Mouse (Mus musculus): Measurements from ENCODE around the gene Prima1. TPM values are rescaled to one million over a fixed set of nuclear protein-coding genes. Genes with fewer than 3 reads are reported as not detected.

The Prima1 gene
- total and polyA plus RNA-seq, 3 experiments, result 0.29 to 1.4 (median 0.43) TPM

DNA sequence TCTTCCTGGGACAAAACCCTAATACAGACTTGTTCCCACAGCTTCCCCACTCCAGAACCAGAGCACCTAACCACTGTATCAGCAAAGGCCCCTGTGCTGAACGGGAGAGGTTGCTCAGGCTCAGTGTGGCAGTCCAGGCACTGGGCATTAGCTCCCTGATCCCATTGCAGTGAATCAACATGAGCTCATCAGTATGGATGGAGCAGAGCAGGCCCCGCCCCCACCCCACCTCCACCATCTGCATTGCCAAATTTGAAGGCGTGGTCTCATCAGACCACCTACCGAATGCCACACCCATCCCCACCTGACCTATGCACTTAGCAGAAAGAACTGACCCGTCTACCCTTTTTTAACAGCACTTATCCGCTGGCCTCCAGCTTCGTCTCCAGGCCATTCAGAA, 58.9 kb downstream of the Prima1 start:
- H3K27me3 ChIP-seq (ENCODE audit: control insufficient read depth, insufficient read depth, low read length), result no peaks in the 10 kb centered on the region
- DNase-seq, result no peak
- H3K4me1 ChIP-seq (ENCODE audit: control insufficient read depth, insufficient read depth, low read length), result no peaks in the 10 kb centered on the region
- no peak overlapping the region for H3K27ac ChIP-seq
- no peak overlapping the region for H3K4me3 ChIP-seq
- no peaks in the 10 kb centered on the region for H3K36me3 ChIP-seq (ENCODE audit: control insufficient read depth, insufficient read depth, low read length)
- intact Hi-C loops (cut with DNase I), result no loop called here
- no peak overlapping the region for H3K9ac ChIP-seq (ENCODE audit: low read depth, low read length)
- 32% methylated on average over 7 of the region's 7 CpGs for WGBS
- TF ChIP-seq EP300 (IDR thresholded peaks at IDR 0.05; ENCODE audit: insufficient read depth, low read depth, low read length) (no peak), POLR2A (IDR thresholded peaks at IDR 0.05; ENCODE audit: insufficient read depth, low read depth, low read length) (no peak), CTCF (IDR thresholded peaks at IDR 0.05) (no peak)
- H3K79me2 ChIP-seq (replicated peaks; ENCODE audit: control insufficient read depth, insufficient read depth, low read length), result no peaks in the 10 kb centered on the region

DNA sequence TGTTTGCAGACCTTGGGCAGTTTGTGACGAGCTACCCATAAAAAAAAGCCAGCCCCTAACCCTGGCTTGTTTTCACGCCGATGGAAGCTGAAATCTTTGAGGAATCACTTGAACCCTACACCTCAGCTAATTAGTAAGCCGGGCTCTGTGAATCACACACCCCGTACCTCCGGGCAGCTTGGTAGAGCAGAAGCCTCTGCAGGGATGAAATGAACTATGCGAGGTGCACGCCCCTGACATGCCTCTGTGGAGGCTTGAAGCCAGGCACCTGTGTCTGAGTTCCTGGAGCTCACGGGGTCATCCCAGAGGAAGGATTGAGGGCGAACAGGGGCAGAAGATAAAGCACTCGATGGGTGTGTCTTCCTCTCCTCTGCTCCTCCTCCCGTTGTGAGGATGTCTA, 73.1 kb downstream of the Prima1 start:
- TF ChIP-seq POLR2A (IDR thresholded peaks at IDR 0.05; ENCODE audit: insufficient read depth, low read depth, low read length), result no peak
- no peak for TF ChIP-seq CTCF (IDR thresholded peaks at IDR 0.05)
- no peak for TF ChIP-seq EP300 (IDR thresholded peaks at IDR 0.05; ENCODE audit: insufficient read depth, low read depth, low read length)
- Histone ChIP-seq H3K9ac (ENCODE audit: low read depth, low read length) (no peak overlapping the region), H3K27ac (no peak overlapping the region), H3K4me3 (no peak overlapping the region), H3K36me3 (ENCODE audit: control insufficient read depth, insufficient read depth, low read length) (no peaks in the 10 kb centered on the region), H3K4me1 (ENCODE audit: control insufficient read depth, insufficient read depth, low read length) (no peaks in the 10 kb centered on the region), H3K79me2 (replicated peaks; ENCODE audit: control insufficient read depth, insufficient read depth, low read length) (no peaks in the 10 kb centered on the region), H3K27me3 (ENCODE audit: control insufficient read depth, insufficient read depth, low read length) (no peaks in the 10 kb centered on the region)
- intact Hi-C loops (cut with DNase I), result no loop called here
- DNase-seq, result no peak
- 55% methylated on average over 12 of the region's 12 CpGs for WGBS

DNA sequence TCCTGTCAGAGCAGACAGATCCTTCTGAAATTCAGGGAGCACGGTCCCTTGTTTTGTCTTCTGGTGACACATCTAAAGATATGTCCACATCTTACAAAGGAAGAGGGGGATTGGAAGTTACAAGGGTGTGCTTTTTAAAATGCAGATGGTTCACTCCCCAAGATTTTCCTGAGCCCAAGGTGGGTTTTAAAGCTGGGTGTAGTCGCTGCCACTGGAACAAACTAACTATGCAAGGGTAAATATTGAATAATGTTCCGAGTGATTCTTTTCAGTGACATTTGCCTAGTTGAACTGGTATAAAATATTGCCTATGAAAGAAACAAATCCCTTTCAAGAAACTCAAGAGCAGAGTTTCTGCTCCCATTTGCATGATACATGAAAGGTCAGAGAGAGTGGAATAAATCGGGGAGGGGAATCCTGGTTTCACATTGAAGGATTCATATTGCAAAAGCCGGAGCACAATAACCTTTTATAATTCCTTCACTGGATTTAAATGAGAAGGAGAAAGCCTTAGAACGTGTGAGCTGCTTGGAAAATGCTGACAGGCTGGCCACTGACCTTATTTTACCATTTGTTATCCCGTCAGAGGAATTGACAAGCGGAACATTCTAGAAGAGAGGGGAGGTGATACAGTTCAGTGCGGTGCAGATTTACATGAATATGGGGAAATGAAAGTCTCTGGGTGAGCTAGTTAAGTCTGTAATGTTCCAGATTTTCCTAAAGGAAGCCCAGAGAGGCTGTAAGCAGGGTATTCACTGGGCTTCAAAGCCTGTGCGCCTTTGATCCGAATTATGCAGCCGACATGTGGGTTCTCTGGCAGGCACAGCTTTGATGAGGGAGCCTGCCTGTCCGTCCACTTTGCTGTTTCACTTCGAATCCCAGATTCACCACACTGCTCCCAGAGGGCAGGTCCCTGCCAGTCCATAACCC, 77.6 kb downstream of the Prima1 start:
- Histone ChIP-seq H3K36me3 (ENCODE audit: control insufficient read depth, insufficient read depth, low read length) (no peaks in the 10 kb centered on the region), H3K9ac (ENCODE audit: low read depth, low read length) (no peak overlapping the region), H3K27me3 (ENCODE audit: control insufficient read depth, insufficient read depth, low read length) (no peaks in the 10 kb centered on the region), H3K4me1 (ENCODE audit: control insufficient read depth, insufficient read depth, low read length) (no peaks in the 10 kb centered on the region), H3K27ac (no peak overlapping the region), H3K79me2 (replicated peaks; ENCODE audit: control insufficient read depth, insufficient read depth, low read length) (no peaks in the 10 kb centered on the region), H3K4me3 (no peak overlapping the region)
- no peak for TF ChIP-seq EP300 (IDR thresholded peaks at IDR 0.05; ENCODE audit: insufficient read depth, low read depth, low read length)
- no peak for TF ChIP-seq CTCF (IDR thresholded peaks at IDR 0.05)
- TF ChIP-seq POLR2A (IDR thresholded peaks at IDR 0.05; ENCODE audit: insufficient read depth, low read depth, low read length), result no peak
- 70% methylated on average over 14 of the region's 14 CpGs for WGBS
- intact Hi-C loops (cut with DNase I), result no loop called here
- DNase-seq, result no peak

DNA sequence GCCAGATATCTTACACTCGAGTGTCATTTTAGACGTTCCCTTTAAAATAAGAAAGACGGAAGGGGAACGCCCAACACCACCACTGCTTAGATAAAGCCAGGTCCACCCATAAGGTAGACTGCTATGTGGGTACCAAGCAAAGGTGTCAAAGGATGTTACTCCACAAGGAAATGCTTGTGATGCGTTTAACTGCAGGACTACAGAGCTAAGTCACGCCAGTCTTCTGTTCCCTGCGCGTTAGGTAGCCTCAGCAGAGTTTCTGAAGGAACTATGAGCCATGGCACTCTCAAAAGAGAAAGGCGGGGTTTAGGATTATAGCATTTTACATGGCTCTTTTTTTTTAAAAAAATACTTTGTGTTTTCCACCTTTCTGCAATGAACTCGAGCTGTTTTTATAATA, 78.4 kb downstream of the Prima1 start:
- DNase-seq, result no peak
- TF ChIP-seq EP300 (IDR thresholded peaks at IDR 0.05; ENCODE audit: insufficient read depth, low read depth, low read length) (no peak), POLR2A (IDR thresholded peaks at IDR 0.05; ENCODE audit: insufficient read depth, low read depth, low read length) (no peak)
- WGBS, result 73% methylated on average over 10 of the region's 10 CpGs
- H3K4me3 ChIP-seq, result no peak overlapping the region
- no peaks in the 10 kb centered on the region for H3K36me3 ChIP-seq (ENCODE audit: control insufficient read depth, insufficient read depth, low read length)
- no peaks in the 10 kb centered on the region for H3K79me2 ChIP-seq (replicated peaks; ENCODE audit: control insufficient read depth, insufficient read depth, low read length)
- no peaks in the 10 kb centered on the region for H3K4me1 ChIP-seq (ENCODE audit: control insufficient read depth, insufficient read depth, low read length)
- H3K27me3 ChIP-seq (ENCODE audit: control insufficient read depth, insufficient read depth, low read length), result no peaks in the 10 kb centered on the region
- no peak overlapping the region for H3K9ac ChIP-seq (ENCODE audit: low read depth, low read length)
- no peak overlapping the region for H3K27ac ChIP-seq
- intact Hi-C loops (cut with DNase I), result no loop called here

DNA sequence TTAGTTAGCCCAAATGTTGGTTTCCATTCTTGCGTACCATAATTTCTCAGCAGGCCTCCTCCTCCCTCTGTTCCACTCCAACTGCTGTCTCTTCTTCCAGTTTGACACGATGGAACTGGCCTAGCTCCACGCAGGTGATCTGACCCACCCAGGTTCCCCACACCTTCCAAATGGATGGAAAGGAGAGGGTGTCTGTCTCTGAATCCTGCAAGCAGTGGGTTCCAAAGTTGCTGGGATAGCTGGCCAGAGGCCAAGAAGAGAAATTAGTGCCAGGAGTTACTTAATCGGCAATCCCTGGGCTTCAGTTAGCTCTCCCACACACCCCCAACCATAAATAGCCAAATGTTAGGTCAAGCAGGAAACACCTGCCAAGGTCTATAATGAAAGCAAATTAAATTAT, 81.2 kb downstream of the Prima1 start:
- H3K27ac ChIP-seq, result no peak overlapping the region
- no peak overlapping the region for H3K4me3 ChIP-seq
- TF ChIP-seq CTCF (IDR thresholded peaks at IDR 0.05) (no peak), POLR2A (IDR thresholded peaks at IDR 0.05; ENCODE audit: insufficient read depth, low read depth, low read length) (no peak), EP300 (IDR thresholded peaks at IDR 0.05; ENCODE audit: insufficient read depth, low read depth, low read length) (no peak)
- DNase-seq, result no peak
- 75% methylated on average over 4 of the region's 4 CpGs for WGBS
- H3K36me3 ChIP-seq (ENCODE audit: control insufficient read depth, insufficient read depth, low read length), result no peaks in the 10 kb centered on the region
- no peaks in the 10 kb centered on the region for H3K4me1 ChIP-seq (ENCODE audit: control insufficient read depth, insufficient read depth, low read length)
- intact Hi-C loops (cut with DNase I), result no loop called here
- no peaks in the 10 kb centered on the region for H3K79me2 ChIP-seq (replicated peaks; ENCODE audit: control insufficient read depth, insufficient read depth, low read length)
- no peak overlapping the region for H3K9ac ChIP-seq (ENCODE audit: low read depth, low read length)
- H3K27me3 ChIP-seq (ENCODE audit: control insufficient read depth, insufficient read depth, low read length), result 0 out of 2 replicates have a peak, but pooled peaks cover 1% of the 10 kb centered on the region

DNA sequence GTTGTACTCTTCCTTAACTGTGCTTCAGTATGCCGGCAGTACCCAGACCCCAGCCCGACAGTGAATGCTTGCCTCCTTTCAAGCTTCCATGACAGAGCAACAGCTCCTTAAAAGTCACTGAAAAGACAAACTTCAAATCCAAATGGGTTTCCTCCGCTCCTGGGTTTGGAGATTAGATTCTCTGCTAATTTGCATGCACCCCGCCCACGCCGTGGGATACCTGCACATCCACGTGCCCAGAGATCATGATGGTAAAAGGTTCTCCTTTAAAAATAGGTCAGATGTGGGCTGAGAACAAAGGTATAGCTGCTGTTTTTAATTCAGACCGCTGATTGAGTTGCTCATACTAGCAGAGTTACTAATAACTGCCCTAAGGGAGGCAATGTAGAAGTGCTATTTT, 82.9 kb downstream of the Prima1 start:
- no peaks in the 10 kb centered on the region for H3K79me2 ChIP-seq (replicated peaks; ENCODE audit: control insufficient read depth, insufficient read depth, low read length)
- no peak for DNase-seq
- no peak overlapping the region for H3K4me3 ChIP-seq
- H3K4me1 ChIP-seq (ENCODE audit: control insufficient read depth, insufficient read depth, low read length), result no peaks in the 10 kb centered on the region
- TF ChIP-seq CTCF (IDR thresholded peaks at IDR 0.05) (no peak), POLR2A (IDR thresholded peaks at IDR 0.05; ENCODE audit: insufficient read depth, low read depth, low read length) (no peak), EP300 (IDR thresholded peaks at IDR 0.05; ENCODE audit: insufficient read depth, low read depth, low read length) (no peak)
- H3K36me3 ChIP-seq (ENCODE audit: control insufficient read depth, insufficient read depth, low read length), result no peaks in the 10 kb centered on the region
- H3K27ac ChIP-seq, result no peak overlapping the region
- H3K9ac ChIP-seq (ENCODE audit: low read depth, low read length), result no peak overlapping the region
- 66% methylated on average over 8 of the region's 8 CpGs for WGBS
- H3K27me3 ChIP-seq (ENCODE audit: control insufficient read depth, insufficient read depth, low read length), result 0 out of 2 replicates have a peak, but pooled peaks cover 1% of the 10 kb centered on the region
- intact Hi-C loops (cut with DNase I), result no loop called here

All from heart, adult 2 months (tissue).